Mouse (Mus musculus) embryo, embryonic 10 days (tissue): ENCODE results near the gene Pgk2.
"Not testable (repeated sequence)": the region's sequence is repeated elsewhere in the genome, so short reads cannot be mapped to it uniquely, and the experiment has no call there.

Experiments
- DNase-seq: peaks from one replicate; pipeline ENCODE4 v3.0.0-alpha.2; 2015; ENCODE audit warnings: low spot score

Gene Pgk2

GRCm38 (mm10) chr17:40208540-40208939 lies at the start of gene Pgk2:
Gene Pgk2 (minus strand): TSS chr17:40208640.
- DNase-seq: no peak

GRCm38 (mm10) chr17:40252487-40252886 lies 44.0 kb upstream of the Pgk2 start:
- DNase-seq: no peak

GRCm38 (mm10) chr17:40242135-40242534 lies 33.7 kb upstream of the Pgk2 start, which contains the start of gene Crisp3:
Gene Crisp3 (minus strand): TSS chr17:40242288.
- no peak for DNase-seq

GRCm38 (mm10) chr17:40201803-40202202 lies 6.6 kb downstream of the Pgk2 start:
- not testable (repeated sequence) for DNase-seq

- DNase-seq: not testable (repeated sequence)
Measured at GRCm38 (mm10) chr17:40190192-40190591, 18.2 kb downstream of the Pgk2 start.

GRCm38 (mm10) chr17:40157729-40158359 lies 50.6 kb downstream of the Pgk2 start:
- not testable (repeated sequence) for DNase-seq
